Mouse (Mus musculus) heart, adult 2 months (tissue): ENCODE data around the gene Tmem255b.

Experiments
- CTCF ChIP-seq: fragments of 200-600 bp; IDR thresholded peaks from 2 replicates; pipeline ENCODE4 v1.8.1; 2022; ENCODE audit warnings: antibody characterized with exemption, mild to moderate bottlenecking, moderate library complexity
- EP300 ChIP-seq: fragments of 200-500 bp; IDR thresholded peaks from 2 replicates; pipeline ENCODE4 v1.6.1; 2011; ENCODE audit warnings: low read depth, low read length, control low read depth; ENCODE audit not compliant: insufficient read depth
- POLR2A ChIP-seq: fragments of 200-500 bp; IDR thresholded peaks from 2 replicates; pipeline ENCODE4 v1.6.1; 2011; ENCODE audit warnings: mild to moderate bottlenecking, low read depth, low read length, control low read depth; ENCODE audit not compliant: insufficient read depth

GRCm38 (mm10) chr8:13393869-13394268 lies 41.1 kb upstream of the Tmem255b start:
- TF ChIP-seq POLR2A (no peak), CTCF (no peak), EP300 (no peak)
